Mouse (Mus musculus): ENCODE data around the gene Exoc3l.

The Exoc3l gene

DNA sequence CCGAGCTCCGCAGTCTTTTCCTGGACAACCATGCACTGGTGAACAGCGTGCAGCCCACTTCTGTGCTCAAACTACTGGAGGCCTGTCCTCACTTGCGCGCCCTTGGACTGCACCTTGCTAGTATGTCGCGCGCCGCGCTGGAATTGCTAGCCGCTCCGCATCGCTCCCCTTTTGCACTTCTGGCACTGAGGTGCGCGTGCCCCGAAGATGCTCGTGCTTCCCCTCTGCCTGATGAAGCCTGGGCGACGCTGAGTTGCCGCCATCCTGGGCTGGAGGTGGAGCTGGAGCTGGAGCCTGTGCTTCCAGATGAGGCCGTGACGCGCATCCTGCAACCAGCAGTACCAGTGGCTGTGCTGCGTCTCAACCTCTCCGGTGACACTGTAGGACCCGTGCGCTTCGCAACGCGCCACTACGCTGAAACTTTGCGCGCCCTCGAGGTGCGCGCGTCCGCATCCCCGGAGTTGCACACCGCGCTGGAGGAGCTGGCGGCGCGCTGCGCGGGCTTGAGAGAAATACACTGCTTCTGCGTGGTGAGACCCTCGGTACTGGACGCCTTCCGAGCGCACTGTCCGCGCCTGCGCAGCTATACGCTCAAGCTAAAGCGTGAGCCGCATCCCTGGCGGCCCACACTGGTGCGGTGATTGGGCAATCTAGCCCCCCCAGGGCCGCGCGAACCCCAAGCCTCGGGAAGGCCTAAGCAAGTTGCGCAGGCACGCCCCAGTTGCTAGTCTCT is 27.4 kb downstream of the Exoc3l start:
- no peak for DNase-seq (ENCODE audit: low spot score)

DNA sequence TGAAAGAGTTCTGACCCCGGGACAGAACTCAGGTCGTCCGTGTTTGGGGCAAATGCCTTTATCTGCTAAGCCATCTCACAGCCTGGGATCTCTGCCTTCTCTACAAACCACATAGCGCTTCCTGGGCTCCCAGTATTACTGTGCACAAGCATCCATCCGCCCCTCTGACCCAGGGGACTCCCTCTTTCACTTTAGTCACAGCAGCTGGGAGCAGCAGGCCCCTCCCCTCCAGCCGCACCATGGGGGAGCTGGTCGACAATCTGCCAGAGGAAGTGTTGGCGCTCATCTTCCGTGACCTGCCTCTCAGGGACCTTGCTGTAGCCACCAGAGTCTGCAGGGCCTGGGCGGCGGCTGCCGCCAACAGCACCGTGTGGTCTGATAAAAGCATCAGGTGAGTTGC is 29.1 kb downstream of the Exoc3l start:
- DNase-seq (ENCODE audit: low spot score): peak; percentile 12

DNA sequence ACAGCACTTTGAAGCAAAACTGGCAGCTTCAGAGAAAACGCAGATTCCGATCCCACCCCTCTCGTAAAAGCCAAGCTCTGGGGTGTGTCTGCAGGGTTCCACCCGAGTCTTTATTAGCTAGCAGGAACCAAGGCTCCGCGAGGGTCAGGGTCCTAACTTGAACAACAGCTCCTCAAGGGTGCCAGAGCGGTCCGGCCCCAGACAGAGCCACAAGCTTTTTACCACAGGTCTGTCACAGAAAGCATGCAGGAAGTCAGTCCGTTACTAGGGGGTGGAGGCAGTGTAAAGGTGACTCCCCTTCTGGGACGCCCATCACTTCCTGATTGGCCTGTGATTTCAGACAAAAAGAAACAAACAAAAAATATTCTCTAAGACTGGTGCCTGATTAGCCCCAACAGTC is 30.8 kb downstream of the Exoc3l start:
- peak; percentile 76 for DNase-seq (ENCODE audit: low spot score)

DNA sequence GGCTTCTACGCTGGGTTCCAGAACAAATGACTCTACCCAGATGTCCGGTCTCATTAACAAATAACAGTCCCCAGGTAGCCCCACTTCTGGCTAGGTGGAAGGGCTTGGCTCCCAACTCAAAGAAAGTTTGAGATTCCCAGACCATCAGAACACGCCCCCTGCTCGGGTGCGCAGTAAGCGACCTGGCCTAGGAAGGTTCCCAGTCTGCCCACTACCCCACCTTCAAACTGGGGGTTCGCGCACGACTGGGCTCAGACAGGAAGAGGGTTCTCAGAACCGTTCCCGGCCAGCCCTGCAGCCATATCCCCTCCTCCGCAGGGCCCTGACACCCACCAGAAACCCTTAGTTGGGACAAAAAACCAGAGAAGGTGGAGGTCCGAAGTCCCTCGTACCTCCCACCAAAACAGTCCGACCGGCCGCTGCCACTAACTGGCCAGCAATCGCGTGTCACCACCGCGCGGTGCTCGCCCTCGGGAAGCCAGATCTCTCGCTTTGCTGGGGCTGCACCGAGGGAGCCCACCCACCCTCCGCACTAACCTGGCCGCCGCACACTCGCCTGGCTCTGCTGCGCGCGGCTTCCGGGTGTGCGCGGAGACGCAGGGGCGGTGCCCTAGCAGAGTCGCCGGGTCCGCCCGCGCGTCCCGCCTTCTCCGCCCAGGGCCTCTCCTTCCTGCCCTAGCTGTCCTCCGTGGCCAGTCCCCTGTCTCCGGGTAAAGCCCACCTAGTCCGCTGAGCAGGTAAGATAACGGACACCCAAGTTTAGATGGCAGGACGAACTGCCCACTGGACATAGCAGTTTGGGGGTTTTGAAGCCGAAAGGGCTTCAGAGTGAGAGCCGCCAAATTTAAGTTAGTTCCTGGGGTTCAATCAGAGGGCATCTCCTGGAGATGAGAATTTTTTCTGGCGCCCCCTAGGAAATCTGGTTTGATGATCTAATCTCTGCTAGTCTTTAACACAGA is 31.6 kb downstream of the Exoc3l start, which contains the start of the genes Tradd and Fbxl8:
Tradd (minus strand) TSS at position 586 of the 959 bp plus-strand sequence.
Fbxl8 (plus strand) TSS at position 625 of the 959 bp plus-strand sequence.
- peak; percentile 70 for DNase-seq (ENCODE audit: low spot score)

DNA sequence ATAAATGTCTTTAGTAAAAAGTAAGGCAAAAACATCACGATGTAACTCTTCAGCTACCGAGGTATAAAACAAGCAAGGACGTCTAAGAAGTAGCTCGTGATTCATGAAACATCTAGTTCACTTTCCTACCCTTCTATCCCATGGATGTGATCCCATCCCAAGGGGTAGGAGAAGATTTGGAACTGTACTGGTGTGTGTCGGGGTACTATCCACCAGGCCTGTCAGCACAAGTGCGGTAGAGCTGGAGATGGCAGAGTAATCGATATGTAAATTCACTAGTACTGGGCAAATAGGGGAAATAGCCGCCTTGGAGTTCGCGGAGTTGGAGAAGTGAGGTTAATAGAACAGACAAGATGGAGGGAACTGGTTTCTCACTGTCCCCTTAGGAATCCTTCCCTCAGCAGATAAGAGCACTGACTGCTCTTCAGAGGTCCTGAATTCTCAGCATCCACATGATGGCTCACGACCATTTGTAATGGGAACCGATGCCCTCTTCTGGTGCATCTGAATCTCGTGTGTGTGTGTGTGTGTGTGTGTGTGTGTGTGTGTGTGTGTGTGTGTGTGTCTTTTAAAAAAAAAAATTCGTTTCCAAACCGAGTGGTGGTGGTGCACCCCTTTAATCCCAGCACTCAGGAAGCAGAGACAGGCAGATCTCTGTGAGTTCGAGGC is 32.5 kb downstream of the Exoc3l start:
- DNase-seq (ENCODE audit: low spot score): no peak

DNA sequence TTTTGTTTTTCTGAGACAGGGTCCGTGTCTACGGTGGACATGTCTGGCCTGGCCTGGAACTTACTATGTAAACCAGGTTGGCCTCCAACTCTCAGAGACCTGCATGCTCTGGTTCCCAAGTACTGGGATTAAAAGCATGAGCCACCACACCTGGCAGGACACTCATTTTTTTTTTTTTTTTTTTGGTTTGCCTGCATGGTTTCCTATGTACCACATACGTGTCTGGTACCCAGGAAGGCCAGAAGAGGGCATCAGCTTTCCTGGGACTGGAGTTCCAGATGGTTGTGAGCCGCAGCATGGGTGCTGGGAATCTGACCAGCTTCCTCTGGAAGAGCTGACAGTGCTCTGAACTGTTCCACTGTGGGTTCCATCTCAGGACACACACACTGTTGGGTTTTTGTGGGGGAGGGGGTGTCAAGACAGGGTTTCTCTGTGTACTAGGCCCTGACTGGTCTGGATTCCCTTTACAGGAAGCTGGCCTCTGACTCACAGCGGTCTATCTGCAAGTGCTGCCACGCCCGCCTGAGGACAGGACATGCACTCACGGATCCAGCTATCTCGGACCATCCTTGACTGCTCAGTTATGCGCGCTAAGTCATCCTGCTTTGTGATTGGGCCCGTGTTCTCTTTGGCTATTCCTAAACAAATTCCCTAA is 34.4 kb downstream of the Exoc3l start:
- DNase-seq (ENCODE audit: low spot score): no peak

DNA sequence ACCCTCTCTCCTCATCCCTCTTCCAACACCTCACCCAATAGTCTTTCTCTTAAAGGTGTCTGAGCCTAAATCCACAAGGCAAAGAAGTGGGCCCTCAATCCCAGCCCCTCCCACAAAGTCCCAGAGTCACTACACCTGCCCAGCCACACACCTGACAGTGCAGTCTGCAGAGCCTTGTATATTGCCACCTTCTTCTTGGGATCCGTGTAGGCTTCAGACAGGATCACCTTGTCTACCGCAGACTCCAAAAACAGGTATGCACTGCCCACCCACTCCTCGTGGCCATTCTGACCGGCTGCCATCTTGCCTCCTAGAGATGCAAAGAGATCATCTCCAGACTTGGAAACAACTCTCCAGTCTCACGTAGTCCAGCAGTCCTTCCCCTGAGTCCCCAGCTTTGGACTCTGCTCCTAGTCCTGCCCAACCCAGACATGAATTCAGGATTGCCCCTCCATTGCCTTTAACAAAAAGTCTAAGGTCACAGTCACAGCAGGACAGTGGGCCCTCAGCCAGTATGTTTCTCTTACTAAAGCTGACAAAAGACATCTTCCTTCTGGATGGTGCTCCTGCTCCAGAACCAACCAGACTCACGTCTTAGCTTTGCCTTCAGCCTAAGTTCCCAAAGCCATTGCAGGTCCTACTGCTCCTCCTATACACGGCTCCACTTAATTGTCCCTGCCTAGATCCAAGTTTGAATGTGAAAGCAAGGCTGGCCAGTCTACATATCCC is 35.4 kb downstream of the Exoc3l start:
- no peak for DNase-seq (ENCODE audit: low spot score)

DNA sequence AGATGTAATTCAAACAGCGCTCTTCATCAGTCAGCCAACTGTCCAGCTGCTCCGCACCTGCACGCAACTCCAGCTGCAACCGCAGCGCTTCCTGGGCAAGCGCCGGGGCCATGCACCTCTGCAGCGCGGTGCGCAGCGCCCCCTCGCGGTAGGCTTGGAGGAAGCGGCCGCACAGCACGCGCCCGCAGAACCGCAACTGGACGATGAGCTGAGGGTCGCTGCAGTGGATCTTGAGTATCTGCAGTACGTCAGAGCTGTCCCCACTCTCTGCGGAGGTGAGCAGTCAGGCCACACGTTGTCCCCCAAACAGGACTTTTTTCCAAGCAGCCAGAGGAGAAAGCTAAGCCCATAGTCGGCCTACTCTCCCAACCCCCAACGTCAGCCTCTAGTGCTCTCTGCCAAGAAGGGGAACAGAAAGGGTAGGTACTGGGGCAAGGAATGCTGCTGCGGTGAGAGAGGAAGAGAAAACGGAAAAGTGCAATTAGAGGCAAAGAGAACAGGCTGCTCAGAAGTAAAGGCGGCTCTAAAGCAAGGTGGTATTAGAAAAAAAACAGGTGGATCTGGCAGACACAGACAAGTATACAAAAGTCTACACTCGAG is 36.1 kb downstream of the Exoc3l start:
- DNase-seq (ENCODE audit: low spot score): peak; percentile 57

DNA sequence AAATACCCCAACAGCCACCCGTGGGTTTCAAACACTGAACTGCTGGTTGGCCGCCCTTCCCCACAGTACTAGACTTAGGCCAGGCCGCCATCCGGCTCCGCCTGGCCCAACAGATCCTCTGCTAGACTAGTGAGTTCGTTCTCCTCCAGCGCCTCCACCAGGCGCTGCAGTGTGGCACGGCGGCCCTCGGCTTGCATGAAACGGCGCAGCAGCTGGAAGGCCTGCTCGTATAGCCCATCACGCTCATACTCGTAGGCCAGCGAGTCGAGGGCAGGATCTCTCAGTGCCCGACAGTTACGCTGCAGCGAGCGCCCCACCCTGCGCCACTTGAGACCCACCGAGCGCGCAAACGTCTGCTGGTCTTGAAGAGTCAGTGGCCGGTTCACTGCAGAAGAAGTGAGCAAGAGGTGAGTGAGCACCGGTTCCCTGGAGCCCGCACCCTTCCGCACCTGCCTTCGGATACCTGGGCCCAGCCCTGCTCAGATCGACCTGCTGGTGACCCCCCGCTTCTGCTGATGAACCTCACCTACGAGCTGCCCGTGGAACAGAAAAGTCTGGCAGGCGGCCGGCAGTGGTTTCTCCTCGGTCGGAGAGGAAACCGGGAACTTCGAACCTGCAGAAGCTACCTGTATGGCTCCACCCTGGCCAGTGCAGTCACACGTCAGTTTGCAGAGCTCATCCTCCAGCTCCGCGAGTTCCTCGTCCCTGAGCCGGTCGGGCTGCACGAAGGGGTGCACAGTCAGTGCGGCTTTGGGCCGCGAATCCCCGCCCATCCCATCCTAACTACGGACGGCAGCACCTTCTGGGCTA is 36.8 kb downstream of the Exoc3l start:
- no peak for DNase-seq (ENCODE audit: low spot score)

DNA sequence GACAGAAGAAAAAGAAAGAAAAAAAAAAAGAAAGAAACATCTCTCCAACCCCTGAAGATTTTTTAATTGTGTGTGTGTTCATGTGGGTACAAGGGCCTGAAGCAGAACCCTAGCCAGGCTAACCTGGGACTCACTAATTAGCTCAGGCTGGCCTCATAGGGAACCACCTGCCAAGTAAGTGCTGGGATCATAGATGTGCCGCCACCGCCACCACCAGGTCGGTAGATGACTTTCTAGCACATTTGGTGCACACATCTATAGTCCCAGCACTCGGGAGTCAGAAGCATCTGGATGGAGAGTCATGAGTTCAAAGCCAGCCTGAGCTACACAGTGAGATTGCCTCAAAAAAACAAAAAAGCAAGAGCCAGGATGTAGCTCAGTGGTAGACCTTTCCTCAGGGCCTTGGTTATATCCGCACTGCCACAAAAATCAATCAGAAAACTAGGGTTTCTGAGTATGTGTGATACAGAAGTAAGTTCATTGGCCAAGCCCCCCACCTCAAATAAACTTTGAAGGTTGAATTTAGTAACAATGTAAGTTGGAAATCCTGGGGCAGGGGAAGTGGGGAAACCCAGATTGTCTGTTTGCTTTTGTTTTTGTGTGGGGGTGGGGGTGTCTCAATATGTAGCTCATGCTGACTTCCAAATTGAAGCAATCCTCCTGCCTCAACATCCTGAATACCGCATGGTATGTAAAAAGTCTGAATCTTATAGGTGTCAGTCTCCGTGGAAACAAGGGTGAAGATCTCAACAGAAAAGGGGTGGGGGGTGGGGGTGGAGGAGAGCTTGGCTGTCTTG is 38.4 kb downstream of the Exoc3l start:
- DNase-seq (ENCODE audit: low spot score): no peak

DNA sequence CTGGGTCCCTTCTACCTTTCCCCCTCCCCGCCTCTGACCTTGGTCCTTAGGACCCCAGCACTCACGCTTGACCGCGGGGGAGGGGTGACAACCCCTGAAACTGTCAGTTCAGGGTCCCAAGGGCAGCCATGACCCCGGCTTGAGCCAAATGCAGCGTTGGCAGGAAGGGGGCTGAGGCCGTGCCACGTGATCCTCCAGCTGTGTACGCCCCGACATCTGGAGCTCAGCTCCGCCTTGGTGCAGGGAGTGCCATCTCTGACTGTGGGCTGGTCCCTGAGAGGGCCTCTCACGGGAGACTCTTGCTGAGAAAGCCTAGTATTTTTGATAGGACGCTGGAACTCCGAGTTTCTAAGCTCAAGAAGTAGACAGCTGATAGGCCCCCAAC is 40.9 kb downstream of the Exoc3l start, which contains the start of gene B3gnt9:
B3gnt9 (minus strand) TSS at position 188 of the 385 bp plus-strand sequence.
- peak; percentile 61 for DNase-seq (ENCODE audit: low spot score)

DNA sequence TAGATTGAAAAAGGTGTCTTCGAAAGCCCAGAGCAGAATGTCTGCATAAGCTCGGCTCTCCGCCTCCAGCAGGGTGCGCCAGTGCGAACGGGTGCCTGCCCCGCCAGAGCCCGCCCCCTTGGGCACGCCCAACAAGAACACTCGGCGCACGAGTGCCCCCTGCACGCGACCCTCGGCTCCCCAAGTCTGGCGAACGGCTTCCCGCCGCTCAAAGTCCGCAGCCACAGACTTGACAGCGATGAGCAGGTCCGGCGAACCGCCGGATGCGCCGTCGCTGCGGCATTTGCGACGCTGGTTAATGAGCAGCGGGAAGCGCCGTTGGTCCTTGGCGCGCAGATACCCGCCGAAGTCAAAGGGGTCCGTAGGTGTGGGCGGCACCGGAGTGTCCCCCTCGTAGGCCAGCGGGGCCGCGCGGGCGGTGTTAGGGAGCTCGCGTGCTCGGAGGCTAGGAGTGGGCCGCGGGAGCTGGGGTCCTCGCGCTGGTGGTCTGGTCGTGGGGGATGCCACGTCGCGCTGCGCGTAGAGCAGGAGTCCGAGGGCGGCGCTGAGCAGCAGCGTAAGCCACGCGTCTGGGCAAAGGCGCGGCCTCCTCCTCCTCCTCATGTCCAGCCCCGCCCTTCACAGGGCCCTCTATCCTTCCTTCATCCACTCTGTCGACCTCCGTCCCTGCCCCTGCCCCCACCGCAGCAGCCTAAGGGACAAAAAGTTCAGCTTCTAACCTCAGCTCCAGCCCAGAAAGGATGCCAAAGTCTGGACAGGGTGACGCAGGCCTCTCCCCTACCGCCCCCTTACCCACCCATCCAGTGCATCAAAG is 41.5 kb downstream of the Exoc3l start:
- peak; percentile 85 for DNase-seq (ENCODE audit: low spot score)

DNA sequence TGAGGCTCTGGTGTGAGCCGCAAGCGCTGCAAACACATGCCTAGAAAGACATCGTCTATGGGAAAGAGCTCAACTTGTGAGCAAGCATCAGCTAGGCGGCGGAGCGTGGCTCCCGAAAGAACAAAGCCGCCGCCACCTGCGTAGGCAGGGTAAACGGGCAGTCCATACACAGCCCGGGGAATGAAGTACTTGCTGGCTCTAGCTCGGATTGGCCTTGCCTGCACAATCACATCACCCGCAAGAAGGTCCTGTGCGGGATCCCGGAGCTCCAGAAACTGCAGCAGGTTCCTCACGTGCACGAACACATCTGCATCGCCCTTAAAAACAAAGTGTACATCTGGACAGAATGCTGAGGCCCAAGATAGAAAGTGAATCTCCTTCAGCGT is 42.1 kb downstream of the Exoc3l start:
- DNase-seq (ENCODE audit: low spot score): no peak

DNA sequence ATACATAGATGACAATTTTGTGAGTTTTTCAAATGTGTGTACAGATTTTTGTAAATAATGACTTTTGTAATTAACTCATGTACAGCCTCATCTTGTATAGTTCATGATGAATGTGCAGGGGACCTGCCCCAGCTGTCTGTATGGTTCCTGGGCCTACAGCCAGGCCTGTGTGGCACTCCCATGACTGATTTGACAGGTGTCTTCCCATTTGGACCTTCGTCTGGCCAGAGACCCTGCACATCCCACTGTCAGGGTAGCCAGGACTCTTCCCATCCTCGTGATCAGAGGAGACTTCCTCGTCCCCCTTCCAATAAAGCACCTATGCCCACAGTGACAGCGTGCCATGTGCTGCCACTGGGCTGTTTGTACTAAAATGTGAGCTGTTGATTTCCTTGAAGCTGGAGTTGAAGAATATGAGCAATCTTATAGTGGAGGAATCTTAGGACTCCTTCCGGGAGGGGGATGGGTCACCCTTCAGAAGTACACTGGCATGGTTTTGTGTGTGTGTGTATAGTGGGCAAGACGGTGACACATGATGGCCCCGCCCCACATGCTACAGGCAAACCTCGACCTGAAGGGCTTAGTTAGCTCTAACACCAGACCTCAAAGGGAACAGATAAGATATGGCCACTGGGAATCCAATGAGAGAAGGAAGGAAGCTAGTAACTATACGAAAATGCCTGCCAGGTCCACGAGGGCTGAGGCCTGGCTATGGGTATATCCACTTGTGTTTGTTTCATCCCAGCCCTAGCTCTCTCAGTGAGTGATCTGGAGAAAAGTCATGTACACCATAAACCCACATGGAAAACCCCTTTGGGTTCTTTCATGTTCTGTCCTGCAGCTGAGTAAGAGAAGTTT is 43.0 kb downstream of the Exoc3l start:
- DNase-seq (ENCODE audit: low spot score): no peak

DNA sequence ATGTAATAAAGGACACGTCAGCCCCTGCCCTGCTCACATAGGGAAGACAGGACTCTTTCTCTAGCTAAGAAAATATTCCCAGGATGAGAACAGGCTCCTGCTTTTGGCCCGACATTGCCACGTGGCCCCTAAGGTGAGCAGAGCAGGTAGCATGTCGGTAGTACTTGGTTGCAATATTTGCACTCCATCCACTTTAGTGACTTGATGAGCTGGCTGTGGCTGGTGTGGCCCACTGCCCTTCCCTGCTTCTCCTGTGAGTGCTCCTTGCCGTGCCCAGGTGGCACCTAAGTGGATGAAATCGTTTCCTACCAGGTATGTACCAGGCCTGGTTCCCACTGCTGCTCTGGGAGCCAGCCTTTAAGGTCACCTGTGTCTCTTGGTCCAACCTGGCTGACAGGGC is 43.9 kb downstream of the Exoc3l start:
- no peak for DNase-seq (ENCODE audit: low spot score)

DNA sequence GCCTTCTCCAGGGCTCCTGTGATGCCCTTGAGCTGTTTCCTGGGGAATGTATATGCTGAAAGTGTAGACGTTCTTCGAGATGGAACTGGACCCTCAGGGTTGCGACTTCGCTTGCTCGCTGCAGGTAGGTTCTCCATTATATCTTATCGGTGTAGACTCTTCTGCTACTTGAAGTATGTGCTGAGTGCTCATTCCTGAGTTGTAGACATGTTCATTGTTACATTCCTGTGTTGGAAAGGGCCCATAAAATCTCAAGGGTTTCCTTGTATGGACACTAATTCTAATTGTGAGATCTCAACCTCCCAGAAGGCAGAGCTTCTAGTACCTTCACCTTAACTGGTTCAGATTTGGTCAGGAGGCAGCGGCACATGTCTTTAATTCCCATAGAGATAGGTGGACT is 54.9 kb downstream of the Exoc3l start:
- no peak for DNase-seq (ENCODE audit: low spot score)
